17 mouse cellular contexts compared by ENCODE assay signal in genomic region chr10:117640595-117641078, GRCm38 (mm10). TPM values are rescaled to one million over a fixed set of nuclear protein-coding genes. Genes with fewer than 3 reads are reported as not detected.
DNase-seq lines count a peak whose midpoint lies in the region; TF ChIP-seq lines count a peak whose summit lies in the region.
"Had no signal": no experiment of that assay in that cellular context is flagged by ENCODE, and none has a peak within 500 bp of the region (broad histone marks: within the 10 kb centered on the region; RNA-seq: fewer than 3 reads in every experiment).

No protein-coding gene starts in this region.

- no peak for TF ChIP-seq CTCF in gastrocnemius, adult 2 months (IDR thresholded peaks at IDR 0.05)
- no peak for TF ChIP-seq CTCF in kidney, adult 2 months (conservative IDR thresholded peaks at IDR 0.05; ENCODE audit: insufficient read depth, insufficient read length, low read depth, low read length)

- 69% methylated on average over 7 of the region's 7 CpGs for WGBS in kidney, adult 2 months
- 79% methylated on average over 7 of the region's 7 CpGs for WGBS in limb, embryonic 10.5 days

- DNase-seq in gastrocnemius, adult 2 months = no peak
- no peak for DNase-seq in gastrocnemius, postnatal 25 days
- no peak for DNase-seq in kidney, adult 2 months
- DNase-seq in kidney, postnatal 36 days = no peak
- no peak for DNase-seq in limb, embryonic 10.5 days (ENCODE audit: low spot score)
- no peak for DNase-seq in adrenal gland, postnatal 36 days
- DNase-seq: adrenal gland, adult 8-10 months; cerebellum, adult 11-12 months; cerebellum, adult 2 months; cerebellum, adult 9-10 months; cerebellum, postnatal 10 days; cerebellum, postnatal 25 days; forebrain, postnatal 0 days had no signal

- H3K27me3 ChIP-seq in kidney, adult 2 months (replicated peaks; ENCODE audit: control insufficient read depth, insufficient read depth, low read length) = no peaks in the 10 kb centered on the region
- no peaks in the 10 kb centered on the region for H3K27me3 ChIP-seq in limb, embryonic 10.5 days (ENCODE audit: low read depth, poor library complexity, severe bottlenecking)
- H3K27me3 ChIP-seq: embryonic facial prominence, embryonic 12.5 days; forebrain, embryonic 15.5 days had no signal

- H3K27ac ChIP-seq in gastrocnemius, adult 2 months = peak overlapping the region; percentile 51
- H3K27ac ChIP-seq in kidney, adult 2 months (ENCODE audit: insufficient read depth, low read depth, low read length) = 0 out of 2 replicates have a peak overlapping the region, but pooled peaks have one; percentile 13
- H3K27ac ChIP-seq in limb, embryonic 10.5 days = 0 out of 2 replicates have a peak overlapping the region, but pooled peaks have one; percentile 26
- H3K27ac ChIP-seq: embryonic facial prominence, embryonic 10.5 days; embryonic facial prominence, embryonic 12.5 days; forebrain, embryonic 13.5 days; forebrain, embryonic 15.5 days had no signal

- no peak overlapping the region for H3K4me3 ChIP-seq in gastrocnemius, adult 2 months
- no peak overlapping the region for H3K4me3 ChIP-seq in kidney, adult 2 months (ENCODE audit: insufficient read depth, low read depth, low read length)
- no peak overlapping the region for H3K4me3 ChIP-seq in limb, embryonic 10.5 days
- H3K4me3 ChIP-seq: embryonic facial prominence, embryonic 10.5 days; embryonic facial prominence, embryonic 12.5 days; forebrain, embryonic 13.5 days; forebrain, embryonic 15.5 days had no signal

- H3K9me3 ChIP-seq in limb, embryonic 10.5 days (replicated peaks) = no peaks in the 10 kb centered on the region
- H3K9me3 ChIP-seq: embryonic facial prominence, embryonic 10.5 days; embryonic facial prominence, embryonic 12.5 days; forebrain, embryonic 13.5 days; forebrain, embryonic 15.5 days had no signal

- TF ChIP-seq POLR2A in kidney, adult 2 months (IDR thresholded peaks at IDR 0.05; ENCODE audit: low read depth, low read length) = no peak

- intact Hi-C loops in gastrocnemius, adult 2 months (cut with DNase I) = no loop called here

- H3K36me3 ChIP-seq in kidney, adult 2 months (ENCODE audit: control insufficient read depth, insufficient read depth, low read length) = no peaks in the 10 kb centered on the region
- H3K36me3 ChIP-seq in limb, embryonic 10.5 days = peaks cover 6% of the 10 kb centered on the region; the same call in 1 of the 2 replicates
- H3K36me3 ChIP-seq: embryonic facial prominence, embryonic 10.5 days; embryonic facial prominence, embryonic 12.5 days; forebrain, embryonic 15.5 days had no signal

- H3K4me1 ChIP-seq in kidney, adult 2 months (ENCODE audit: control insufficient read depth, insufficient read depth, low read length) = 0 out of 2 replicates have a peak, but pooled peaks cover 2% of the 10 kb centered on the region
- H3K4me1 ChIP-seq in limb, embryonic 10.5 days = peaks cover 50% of the 10 kb centered on the region
- H3K4me1 ChIP-seq: forebrain, embryonic 15.5 days had no signal

RNA-seq across cellular contexts. Expression of gene Cpm, which starts 11.3 kb away (rescaled TPM):
- 1 to 10 TPM; 2.2 to 2.9 TPM for total RNA-seq in gastrocnemius, adult 2 months (2021)
- 1 to 10 TPM; 2.3 to 2.4 TPM for total RNA-seq in gastrocnemius, postnatal 25 days (2021)
- polyA plus RNA-seq in kidney, adult 2 months (2012; rRNA removed) = 36.7 and 37.2 TPM in 2 replicates
- polyA plus RNA-seq in limb, embryonic 10.5 days (2016; fragmentation: Nextera tagmentation; extraction: Ambion mirVana) = 22.5 and 31.5 TPM in 2 replicates
- total RNA-seq in adrenal gland, postnatal 36 days (2021) = 10 to 100 TPM; 25.3 to 34.9 TPM

Comparison
In these comparisons a context has a peak if more than half of its experiments do, and no peak if none do; other contexts are left out.
1. RNA of gene Cpm, which starts 11.3 kb away (total RNA-seq): 25.3 to 34.9 TPM in adrenal gland, postnatal 36 days; 2.2 to 2.9 TPM in gastrocnemius, adult 2 months and 2.3 to 2.4 TPM in gastrocnemius, postnatal 25 days; every median in the first group is over 4 times any median in the second.
2. Peak in every context shown above with its lines, with median percentiles within 50 percentile points of each other: H3K27ac ChIP-seq.